Mouse (Mus musculus) heart, adult 2 months (tissue): Measurements from ENCODE around the gene Rchy1.

Experiments used
- CTCF ChIP-seq: fragments of 200-600 bp; IDR thresholded peaks from 2 replicates; pipeline ENCODE4 v1.8.1; 2022; ENCODE audit warnings: antibody characterized with exemption, mild to moderate bottlenecking, moderate library complexity
- EP300 ChIP-seq: fragments of 200-500 bp; IDR thresholded peaks from 2 replicates; pipeline ENCODE4 v1.6.1; 2011; ENCODE audit warnings: low read depth, low read length, control low read depth; ENCODE audit not compliant: insufficient read depth
- POLR2A ChIP-seq: fragments of 200-500 bp; IDR thresholded peaks from 2 replicates; pipeline ENCODE4 v1.6.1; 2011; ENCODE audit warnings: mild to moderate bottlenecking, low read depth, low read length, control low read depth; ENCODE audit not compliant: insufficient read depth

- TF ChIP-seq CTCF (no peak), POLR2A (no peak), EP300 (no peak)
Observed at GRCm38 (mm10) chr5:91974002-91974401, 11.1 kb upstream of the Rchy1 start.
